Mouse (Mus musculus) neural tube, embryonic 11.5 days (tissue): Measurements from ENCODE around the gene Hepacam2. TPM values are rescaled to one million over a fixed set of nuclear protein-coding genes. Genes with fewer than 3 reads are reported as not detected.

Experiments
- polyA plus RNA-seq: library from polyadenylated mRNA; unstranded; fragments of >200 nt; fragmentation: Nextera tagmentation; extraction: Ambion mirVana; gene quantifications from 2 replicates; pipeline ENCODE4 v1.2.1, GENCODE M21; 2014

The Hepacam2 gene
- polyA plus RNA-seq, 1 experiment from 2014 or later, result 1.8 TPM

Other genes starting within 250 kb of the Hepacam2 start
- gene Samd9l, start 98.7 kb downstream of the Hepacam2 start, polyA plus RNA-seq, result 0.11 and 0.65 TPM in 2 replicates
- gene Vps50, start 84 bp upstream of the Hepacam2 start, polyA plus RNA-seq, result 41.7 and 41.8 TPM in 2 replicates